Mouse (Mus musculus) A20 (cell line): ENCODE measurements around the gene Gm49486.
A peak's percentile ranks its signal among the peaks of the same experiment; 100 is the strongest.

Source experiments
- DNase-seq: peaks from one replicate; pipeline ENCODE4 v3.0.0-alpha.2; 2011; ENCODE audit warnings: low read depth, low spot score

Gm49486 gene

GRCm38 (mm10) chr15:79270317-79271123 lies 41.3 kb downstream of the Gm49486 start:
- peak; percentile 91 for DNase-seq

GRCm38 (mm10) chr15:79271124-79271746 lies 42.0 kb downstream of the Gm49486 start:
- DNase-seq, result peak; percentile 84

GRCm38 (mm10) chr15:79273020-79273419 lies 43.8 kb downstream of the Gm49486 start:
- no peak for DNase-seq

- DNase-seq, result peak; percentile 28
These were observed 48.5 kb downstream of the Gm49486 start for GRCm38 (mm10) chr15:79277728-79278127.

GRCm38 (mm10) chr15:79280209-79280608 lies 51.0 kb downstream of the Gm49486 start:
- peak; percentile 81 for DNase-seq

- peak; percentile 69 for DNase-seq
These were observed 51.7 kb downstream of the Gm49486 start for GRCm38 (mm10) chr15:79280850-79281249.

- peak; percentile 87 for DNase-seq
These were observed 52.2 kb downstream of the Gm49486 start for GRCm38 (mm10) chr15:79281389-79281788.

GRCm38 (mm10) chr15:79282434-79282833 lies 53.2 kb downstream of the Gm49486 start:
- no peak for DNase-seq

GRCm38 (mm10) chr15:79283371-79283770 lies 54.2 kb downstream of the Gm49486 start:
- DNase-seq, result no peak

- DNase-seq, result no peak
These were observed 56.2 kb downstream of the Gm49486 start, which contains the start of gene Baiap2l2 for GRCm38 (mm10) chr15:79285399-79285798. Gene Baiap2l2 (minus strand): TSS chr15:79285537.

- no peak for DNase-seq
These were observed 57.0 kb downstream of the Gm49486 start for GRCm38 (mm10) chr15:79286141-79286540.

GRCm38 (mm10) chr15:79287091-79287490 lies 57.9 kb downstream of the Gm49486 start:
- no peak for DNase-seq

- DNase-seq, result no peak
These were observed 59.2 kb downstream of the Gm49486 start for GRCm38 (mm10) chr15:79288387-79288786.

GRCm38 (mm10) chr15:79289441-79289840 lies 60.2 kb downstream of the Gm49486 start:
- DNase-seq, result no peak

GRCm38 (mm10) chr15:79290340-79290739 lies 61.1 kb downstream of the Gm49486 start:
- no peak for DNase-seq

GRCm38 (mm10) chr15:79292779-79293178 lies 63.6 kb downstream of the Gm49486 start:
- DNase-seq, result no peak

- DNase-seq, result no peak
These were observed 69.4 kb downstream of the Gm49486 start for GRCm38 (mm10) chr15:79298553-79298952.

GRCm38 (mm10) chr15:79299563-79300155 lies 70.5 kb downstream of the Gm49486 start:
- DNase-seq, result no peak

GRCm38 (mm10) chr15:79303725-79304124 lies 74.5 kb downstream of the Gm49486 start:
- no peak for DNase-seq

GRCm38 (mm10) chr15:79304832-79305231 lies 75.6 kb downstream of the Gm49486 start:
- no peak for DNase-seq

GRCm38 (mm10) chr15:79306043-79306637 lies 76.9 kb downstream of the Gm49486 start:
- no peak for DNase-seq
